Comparison of ENCODE assay signal across 17 mouse cellular contexts in genomic region chr12:77698088-77698487, GRCm38 (mm10).
DNase-seq lines count a peak whose midpoint lies in the region; ATAC-seq and TF ChIP-seq lines count a peak whose summit lies in the region.
"Had no signal": no experiment of that assay in that cellular context is flagged by ENCODE, and none has a peak within 500 bp of the region (broad histone marks: within the 10 kb centered on the region; RNA-seq: fewer than 3 reads in every experiment).

No protein-coding gene starts in this region.

- H3K9me3 ChIP-seq in hindbrain, postnatal 0 days (ENCODE audit: low read length): no peaks in the 10 kb centered on the region
- H3K9me3 ChIP-seq: embryonic facial prominence, embryonic 12.5 days; forebrain, embryonic 15.5 days; heart, embryonic 13.5 days; midbrain, embryonic 12.5 days; neural tube, embryonic 12.5 days had no signal

- H3K27ac ChIP-seq in hindbrain, postnatal 0 days: no peak overlapping the region
- H3K27ac ChIP-seq: embryonic facial prominence, embryonic 12.5 days; forebrain, embryonic 15.5 days; heart, embryonic 13.5 days; midbrain, embryonic 12.5 days; neural tube, embryonic 12.5 days had no signal

- no peaks in the 10 kb centered on the region for H3K4me1 ChIP-seq in hindbrain, postnatal 0 days (ENCODE audit: insufficient read depth, low read length)
- H3K4me1 ChIP-seq: embryonic facial prominence, embryonic 12.5 days; forebrain, embryonic 15.5 days had no signal

- no peak overlapping the region for H3K9ac ChIP-seq in hindbrain, postnatal 0 days (replicated peaks; ENCODE audit: low read length)
- H3K9ac ChIP-seq: embryonic facial prominence, embryonic 12.5 days; forebrain, embryonic 15.5 days; heart, embryonic 13.5 days; midbrain, embryonic 12.5 days; neural tube, embryonic 12.5 days had no signal

- no peaks in the 10 kb centered on the region for H3K27me3 ChIP-seq in hindbrain, postnatal 0 days (ENCODE audit: insufficient read depth, low read length)
- H3K27me3 ChIP-seq: embryonic facial prominence, embryonic 12.5 days; forebrain, embryonic 15.5 days; midbrain, embryonic 12.5 days; neural tube, embryonic 12.5 days had no signal

- WGBS in hindbrain, postnatal 0 days: 57% methylated on average over 7 of the region's 7 CpGs

- H3K36me3 ChIP-seq in hindbrain, postnatal 0 days (ENCODE audit: insufficient read depth, low read length): no peaks in the 10 kb centered on the region
- H3K36me3 ChIP-seq: embryonic facial prominence, embryonic 12.5 days; forebrain, embryonic 15.5 days; heart, embryonic 13.5 days; midbrain, embryonic 12.5 days; neural tube, embryonic 12.5 days had no signal

- peak; percentile 29; the same call in 1 of the 2 replicates for ATAC-seq in hindbrain, postnatal 0 days
- ATAC-seq: forebrain, embryonic 15.5 days; intestine, embryonic 16.5 days; lung, postnatal 0 days had no signal

- no peak for TF ChIP-seq CTCF in brain, embryonic 14.5 days (IDR thresholded peaks at IDR 0.05; ENCODE audit: borderline replicate concordance, extremely low read depth, insufficient read depth, insufficient read length)
- TF ChIP-seq CTCF in hindbrain, postnatal 0 days (IDR thresholded peaks at IDR 0.05; ENCODE audit: low read depth): no peak

- H3K4me2 ChIP-seq in hindbrain, postnatal 0 days (ENCODE audit: low read depth, low read length): no peak overlapping the region
- H3K4me2 ChIP-seq: embryonic facial prominence, embryonic 12.5 days; forebrain, embryonic 15.5 days; heart, embryonic 13.5 days; midbrain, embryonic 12.5 days; neural tube, embryonic 12.5 days had no signal

- TF ChIP-seq POLR2A in brain, embryonic 14.5 days (IDR thresholded peaks at IDR 0.05; ENCODE audit: borderline replicate concordance, extremely low read depth, insufficient read depth, insufficient read length, poor library complexity, severe bottlenecking): no peak

- H3K4me3 ChIP-seq in hindbrain, postnatal 0 days (ENCODE audit: low read length): no peak overlapping the region
- H3K4me3 ChIP-seq: embryonic facial prominence, embryonic 12.5 days; forebrain, embryonic 15.5 days; heart, embryonic 13.5 days; midbrain, embryonic 12.5 days; neural tube, embryonic 12.5 days had no signal

- DNase-seq in gastrocnemius, adult 18-20 months (ENCODE audit: low spot score): peak; percentile 24
- no peak for DNase-seq in gastrocnemius, postnatal 10 days
- DNase-seq in kidney, postnatal 4 days: peak; percentile 6 to 19
- no peak for DNase-seq in kidney, postnatal 36 days
- peak; percentile 51 for DNase-seq in brain, embryonic 14.5 days (ENCODE audit: low read depth)
- DNase-seq in hindbrain, postnatal 0 days (ENCODE audit: low spot score): peak; percentile 23
- no peak for DNase-seq in thymus, postnatal 10 days (ENCODE audit: low spot score in 2 of 2)
- no peak for DNase-seq in right cerebral cortex, postnatal 25 days
- DNase-seq: cerebellum, postnatal 14 days; retina, postnatal 1 day had no signal

Comparison
In these comparisons a context has a peak if more than half of its experiments do, and no peak if none do; other contexts are left out.
1. DNase-seq: peak in gastrocnemius, adult 18-20 months (single experiment), kidney, postnatal 4 days (2 of 2), brain, embryonic 14.5 days (single experiment) and hindbrain, postnatal 0 days (single experiment); none in gastrocnemius, postnatal 10 days (single experiment), kidney, postnatal 36 days (0 of 2), thymus, postnatal 10 days (0 of 2) and right cerebral cortex, postnatal 25 days (single experiment).